Mouse (Mus musculus) lung, adult 2 months (tissue): ENCODE measurements around the gene Cpsf4l.

Experiments used
- CTCF ChIP-seq: fragments of 200-500 bp; IDR thresholded peaks from 2 replicates; pipeline ENCODE4 v1.5.1; 2011; ENCODE audit warnings: mild to moderate bottlenecking, low read length, control low read depth; ENCODE audit not compliant: insufficient read depth
- POLR2A ChIP-seq: fragments of 200-500 bp; IDR thresholded peaks from 2 replicates; pipeline ENCODE4 v1.6.1; 2011; ENCODE audit warnings: low read depth, mild to moderate bottlenecking, control low read depth, low read length, borderline replicate concordance; ENCODE audit errors: extremely low read depth

DNA sequence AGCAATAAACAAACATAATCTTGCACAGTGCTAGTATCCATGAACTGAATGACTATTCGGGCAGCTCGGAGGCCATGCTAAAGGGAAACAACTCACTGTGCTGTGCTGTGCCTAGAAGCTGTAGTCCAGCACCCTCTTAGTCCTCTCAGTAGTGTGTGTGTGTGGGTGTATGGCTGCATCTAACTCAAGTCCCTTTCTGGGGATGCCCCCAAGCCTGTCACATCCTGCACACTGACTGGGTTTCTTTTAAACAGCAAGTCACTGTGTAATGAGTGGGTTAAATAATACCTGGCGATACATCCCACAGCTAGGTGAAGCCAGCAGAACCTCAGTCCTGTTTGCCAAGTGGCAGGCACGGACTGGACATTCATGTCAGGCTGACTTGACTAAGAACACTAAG is 51.1 kb downstream of the Cpsf4l start:
- no peak for TF ChIP-seq POLR2A
- TF ChIP-seq CTCF: no peak
